Mouse (Mus musculus) liver, postnatal 0 days (tissue): ENCODE results near the gene Cct8. TPM values are rescaled to one million over a fixed set of nuclear protein-coding genes. Genes with fewer than 3 reads are reported as not detected.

Experiments used
- ATAC-seq: fragments of 200-750 bp; cut with Nextera tagmentation; 2 replicates; pipeline ENCODE4 v1.8.0; 2017; ENCODE audit warnings: mild to moderate bottlenecking, moderate library complexity
- DNase-seq: peaks from one replicate; pipeline ENCODE4 v3.0.0-alpha.2; 2016
- H3K27ac ChIP-seq: fragments of 300-500 bp; sonication (generic); 2 replicates; pipeline ENCODE4 v1.5.1; 2014; ENCODE audit warnings: antibody characterized with exemption, moderate library complexity, mild to moderate bottlenecking, low read depth
- H3K27me3 ChIP-seq: fragments of 300-500 bp; sonication (generic); 2 replicates; pipeline ENCODE4 v1.6.1; 2014; ENCODE audit warnings: low read length, control low read depth, mixed read lengths; ENCODE audit not compliant: insufficient read depth
- H3K36me3 ChIP-seq: fragments of 300-500 bp; sonication (generic); replicated peaks from 2 replicates; pipeline ENCODE4 v1.6.1; 2014; ENCODE audit warnings: mild to moderate bottlenecking, control low read depth, low read length, moderate library complexity, mixed read lengths; ENCODE audit not compliant: insufficient read depth
- H3K4me1 ChIP-seq: fragments of 300-500 bp; sonication (generic); 2 replicates; pipeline ENCODE4 v1.6.1; 2014; ENCODE audit warnings: antibody characterized with exemption, mild to moderate bottlenecking, control low read depth; ENCODE audit not compliant: insufficient read depth
- H3K4me2 ChIP-seq: fragments of 300-500 bp; sonication (generic); 2 replicates; pipeline ENCODE4 v1.6.1; 2014; ENCODE audit warnings: low read depth, mild to moderate bottlenecking, low read length, moderate library complexity, mixed read lengths
- H3K4me3 ChIP-seq: fragments of 300-500 bp; sonication (generic); 2 replicates; pipeline ENCODE4 v1.5.1; 2014; ENCODE audit warnings: low read depth, low read length
- H3K9ac ChIP-seq: fragments of 300-500 bp; sonication (generic); replicated peaks from 2 replicates; pipeline ENCODE4 v1.6.1; 2014; ENCODE audit warnings: mild to moderate bottlenecking, moderate library complexity
- H3K9me3 ChIP-seq: fragments of 300-500 bp; sonication (generic); 2 replicates; pipeline ENCODE4 v1.6.1; 2016; ENCODE audit warnings: mild to moderate bottlenecking, control low read depth, low read length, mixed read lengths
- CTCF ChIP-seq: sonication (generic); IDR thresholded peaks from 2 replicates; pipeline ENCODE4 v1.5.1; 2016; ENCODE audit warnings: antibody characterized with exemption, low read depth
- EP300 ChIP-seq: IDR thresholded peaks from 2 replicates; pipeline ENCODE4 v1.6.1; 2016; ENCODE audit warnings: antibody characterized with exemption, low read depth, mild to moderate bottlenecking
- WGBS: fragments of 180-500 bp; shearing (Covaris S2); extraction: QIAGEN DNeasy Blood & Tissue Kit; methylation state at CpG from one replicate; pipeline ENCODE4 v1.1.7; 2014; ENCODE audit not compliant: insufficient replicate concordance; 5-methylcytosine and 5-hydroxymethylcytosine counted together
- polyA plus RNA-seq: library from polyadenylated mRNA; unstranded; fragments of >200 nt; fragmentation: Nextera tagmentation; extraction: Ambion mirVana; gene quantifications from 2 replicates; pipeline ENCODE4 v1.2.1, GENCODE M21; 2015

Cct8 gene
- polyA plus RNA-seq, 1 experiment from 2014 or later, result 170 TPM

DNA sequence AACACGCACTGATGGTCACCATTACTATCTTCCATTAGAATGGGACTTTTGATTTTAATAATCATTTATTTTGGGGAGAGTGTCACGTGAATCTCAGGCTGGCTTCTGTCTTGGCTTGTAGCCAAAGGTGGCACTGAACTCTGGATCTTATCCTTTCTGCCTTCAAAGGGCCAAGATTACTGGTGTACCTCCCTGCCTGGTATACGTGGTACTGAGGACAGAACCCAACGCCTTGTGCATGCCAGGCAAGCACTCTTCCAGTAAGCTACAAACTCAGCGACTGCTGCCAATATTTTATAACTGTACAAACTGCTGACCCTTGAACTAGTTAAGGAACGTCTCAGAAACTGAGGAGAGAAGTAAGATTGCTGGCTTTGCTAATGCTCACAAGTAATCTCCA lies 60.7 kb downstream of the Cct8 start:
- Histone ChIP-seq H3K4me3 (no peak overlapping the region), H3K9me3 (no peaks in the 10 kb centered on the region), H3K36me3 (no peaks in the 10 kb centered on the region; the same call in 1 of the 2 replicates), H3K27me3 (no peaks in the 10 kb centered on the region), H3K27ac (no peak overlapping the region), H3K9ac (no peak overlapping the region), H3K4me1 (peaks cover 13% of the 10 kb centered on the region), H3K4me2 (no peak overlapping the region)
- no peak for TF ChIP-seq EP300
- no peak for TF ChIP-seq CTCF
- ATAC-seq (no peak), DNase-seq (no peak)
- WGBS, result 73% methylated on average over 6 of the region's 6 CpGs

DNA sequence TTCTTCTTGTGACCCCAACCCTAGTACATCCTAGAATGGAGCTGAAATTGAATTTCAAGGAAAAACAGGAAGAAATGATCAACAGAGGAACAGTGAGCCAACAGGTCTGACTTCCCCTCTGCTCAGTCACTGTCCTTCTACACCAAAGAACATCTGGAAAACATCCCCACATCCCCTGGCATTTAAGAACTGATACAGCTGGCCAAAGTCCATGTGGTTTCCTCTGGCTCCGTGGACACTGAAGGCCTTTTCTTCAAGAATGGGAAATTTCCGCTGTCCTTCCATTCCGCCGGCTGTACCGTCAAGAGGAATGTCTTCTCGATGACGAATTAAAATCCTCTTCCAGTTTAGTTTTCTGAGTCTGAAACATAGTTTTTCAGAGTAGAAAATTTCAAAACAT lies 61.4 kb downstream of the Cct8 start:
- Histone ChIP-seq H3K4me2 (no peak overlapping the region), H3K9ac (no peak overlapping the region), H3K27me3 (no peaks in the 10 kb centered on the region), H3K27ac (no peak overlapping the region), H3K9me3 (no peaks in the 10 kb centered on the region), H3K36me3 (no peaks in the 10 kb centered on the region; the same call in 1 of the 2 replicates), H3K4me1 (peaks cover 6% of the 10 kb centered on the region), H3K4me3 (no peak overlapping the region)
- DNase-seq, result no peak
- 90% methylated on average over 7 of the region's 7 CpGs for whole genome bisulfite sequencing
- ATAC-seq, result no peak
- no peak for TF ChIP-seq EP300
- no peak for TF ChIP-seq CTCF

Other genes with a start within 250 kb of the Cct8 start
- gene N6amt1, start 141.7 kb downstream of the Cct8 start, polyA plus RNA-seq, result 9.4 and 10.6 TPM in 2 replicates
- gene Ltn1, start 63.3 kb downstream of the Cct8 start, polyA plus RNA-seq, result 5.2 and 6.9 TPM in 2 replicates
- 4.6 and 5.2 TPM in 2 replicates for gene Rwdd2b, start 55.3 kb downstream of the Cct8 start, polyA plus RNA-seq
- 21.8 and 23.6 TPM in 2 replicates for gene Usp16, start 41.2 kb downstream of the Cct8 start, polyA plus RNA-seq
- 0.08 TPM in 1 of 2 replicates, not detected in the other for gene Map3k7cl, start 57.5 kb upstream of the Cct8 start, polyA plus RNA-seq
- 5.4 and 5.9 TPM in 2 replicates for gene Bach1, start 203.1 kb upstream of the Cct8 start, polyA plus RNA-seq